Mouse (Mus musculus) cortical plate, adult 2 months (tissue): ENCODE results near the gene 1700030J22Rik.

Source experiments
- CTCF ChIP-seq: fragments of 200-500 bp; IDR thresholded peaks from 2 replicates; pipeline ENCODE4 v1.5.1; 2011; ENCODE audit warnings: mild to moderate bottlenecking, control low read depth, low read length; ENCODE audit not compliant: insufficient read depth; ENCODE audit errors: extremely low read depth
- POLR2A ChIP-seq: fragments of 200-500 bp; IDR thresholded peaks from 2 replicates; pipeline ENCODE4 v1.6.1; 2011; ENCODE audit warnings: mild to moderate bottlenecking, low read length, control low read depth; ENCODE audit not compliant: insufficient read depth; ENCODE audit errors: extremely low read depth

GRCm38 (mm10) chr8:116923526-116923925 is 55.2 kb downstream of the 1700030J22Rik start:
- TF ChIP-seq CTCF (no peak), POLR2A (no peak)
